Mouse (Mus musculus): ENCODE measurements around the gene Ttc19.

DNA sequence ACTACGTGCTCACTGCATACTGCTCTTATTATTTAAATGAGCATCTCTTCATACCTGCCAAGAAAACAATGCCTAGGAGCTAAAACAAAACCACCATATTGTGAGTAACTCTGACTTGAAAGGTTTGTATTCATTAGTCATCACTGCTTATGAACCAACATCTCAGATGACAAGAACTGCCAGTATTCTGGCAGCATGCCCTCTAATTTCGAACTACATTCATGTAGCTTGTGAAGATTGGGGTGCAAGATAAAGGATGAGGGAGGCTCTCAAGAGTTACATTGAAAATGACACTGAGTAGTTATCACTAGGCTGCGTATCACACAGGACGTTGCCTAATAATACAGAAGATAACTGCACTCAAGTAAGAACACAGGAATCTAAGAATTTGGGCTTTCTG, 51.0 kb downstream of the Ttc19 start:
- TF ChIP-seq CTCF (IDR thresholded peaks at IDR 0.05; ENCODE audit: low read depth, low read length) (no peak), POLR2A (IDR thresholded peaks at IDR 0.05; ENCODE audit: borderline replicate concordance, low read depth, low read length) (no peak)
